ENCODE assay signal across 17 mouse cellular contexts in the genomic region with DNA sequence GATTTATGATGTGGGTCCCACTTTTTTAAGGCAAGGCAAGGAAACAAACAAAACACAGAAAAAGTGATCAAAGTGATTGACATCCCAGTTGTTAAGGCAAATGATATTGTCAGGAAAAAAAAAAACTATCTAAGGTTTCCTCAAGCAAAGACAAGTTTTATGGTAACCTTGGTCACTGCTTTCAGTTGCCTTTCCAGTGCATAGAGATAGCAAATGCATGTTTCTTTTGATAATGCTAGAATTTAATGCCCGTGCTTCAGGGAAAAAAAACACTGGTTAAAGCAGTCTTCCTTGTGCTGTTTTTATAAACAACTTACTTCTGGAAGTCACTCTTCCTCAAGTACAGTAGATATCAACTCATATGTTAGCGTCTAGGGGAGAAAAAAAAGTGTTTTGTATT.
DNase-seq lines count a peak whose midpoint lies in the region; TF ChIP-seq lines count a peak whose summit lies in the region.
"Had no signal": no experiment of that assay in that cellular context is flagged by ENCODE, and none has a peak within 500 bp of the region (broad histone marks: within the 10 kb centered on the region; RNA-seq: fewer than 3 reads in every experiment).

No protein-coding gene starts in this region.

- no peaks in the 10 kb centered on the region for H3K9me3 ChIP-seq in MEL (replicated peaks; ENCODE audit: insufficient read depth, low read length)

- peak; percentile 56 to 61; a peak in 2 of 4 replicates for TF ChIP-seq EP300 in MEL (IDR thresholded peaks at IDR 0.05; ENCODE audit: low read depth in 1 of 2, low read length in 2 of 2)

- no peaks in the 10 kb centered on the region for H3K79me2 ChIP-seq in MEL (ENCODE audit: control insufficient read depth, insufficient read depth, low read length, poor library complexity)

- peak; percentile 35 for DNase-seq in MEL (ENCODE audit: low read depth, low spot score)
- no peak for DNase-seq in cerebellum, postnatal 25 days
- DNase-seq: adrenal gland, adult 2 months; adrenal gland, adult 8-10 months; adrenal gland, postnatal 10 days; adrenal gland, postnatal 14 days; adrenal gland, postnatal 25 days; adrenal gland, postnatal 36 days; B cell, adult 2 months; cerebellum, adult 11 months; cerebellum, adult 11-12 months; cerebellum, adult 18-20 months; cerebellum, adult 2 months; cerebellum, adult 8-10 months had no signal

- no peak overlapping the region for H3K27ac ChIP-seq in MEL (ENCODE audit: control insufficient read depth, low read depth, low read length)

- H3K4me1 ChIP-seq in MEL (ENCODE audit: control insufficient read depth in 1 of 2, insufficient read depth in 2 of 2, low read length in 2 of 2): peaks cover 0 to 23% of the 10 kb centered on the region in 2 experiments; a peak in 3 of 4 replicates

- no peak overlapping the region for H3K4me3 ChIP-seq in MEL (ENCODE audit: control insufficient read depth in 1 of 2, insufficient read depth in 1 of 2, low read depth in 2 of 2, low read length in 2 of 2)

- H3K27me3 ChIP-seq in MEL (ENCODE audit: control insufficient read depth in 1 of 2, insufficient read depth in 2 of 2, low read length in 2 of 2): no peaks in the 10 kb centered on the region
- H3K27me3 ChIP-seq: CH12.LX, Patski had no signal

- TF ChIP-seq RAD21 in MEL (IDR thresholded peaks at IDR 0.05; ENCODE audit: low read depth, low read length): no peak

- H3K36me3 ChIP-seq in MEL (ENCODE audit: control insufficient read depth in 1 of 2, insufficient read depth in 2 of 2, low read length in 2 of 2): peaks cover 0 to 8% of the 10 kb centered on the region in 2 experiments; a peak in 2 of 4 replicates
- H3K36me3 ChIP-seq: G1E had no signal

- no peak for TF ChIP-seq CTCF in MEL (IDR thresholded peaks at IDR 0.05 in 2 of 3, conservative IDR thresholded peaks at IDR 0.05 in 1 of 3; ENCODE audit: control insufficient read depth in 1 of 3, insufficient read depth in 1 of 3, low read depth in 2 of 3, low read length in 3 of 3, poor library complexity in 1 of 3, severe bottlenecking in 1 of 3)

- no peak overlapping the region for H3K9ac ChIP-seq in MEL (ENCODE audit: control insufficient read depth, low read depth, low read length, poor library complexity, severe bottlenecking)

- TF ChIP-seq POLR2A in MEL (IDR thresholded peaks at IDR 0.05; ENCODE audit: control insufficient read depth in 1 of 2, insufficient read depth in 1 of 2, low read depth in 1 of 2, low read length in 2 of 2, poor library complexity in 1 of 2): no peak

TF ChIP-seq in MEL, 35 proteins besides CTCF, POLR2A, EP300 and RAD21:
- TF ChIP-seq ZKSCAN1 (IDR thresholded peaks at IDR 0.05; ENCODE audit: low read depth, low read length) (no peak), E2F4 (IDR thresholded peaks at IDR 0.05; ENCODE audit: borderline replicate concordance, low read depth, low read length) (no peak), ZNF384 (IDR thresholded peaks at IDR 0.05; ENCODE audit: low read depth, low read length) (peak; percentile 69), MEF2A (IDR thresholded peaks at IDR 0.05; ENCODE audit: extremely low read depth, insufficient replicate concordance, low read depth, low read length, poor library complexity, severe bottlenecking) (no peak), TCF12 (IDR thresholded peaks at IDR 0.05; ENCODE audit: low read depth, low read length) (peak; percentile 55; the same call in 1 of the 2 replicates), RCOR1 (IDR thresholded peaks at IDR 0.05; ENCODE audit: low read depth, low read length) (peak; percentile 40; the same call in 1 of the 2 replicates), HCFC1 (IDR thresholded peaks at IDR 0.05; ENCODE audit: low read depth, low read length) (no peak), MYB (IDR thresholded peaks at IDR 0.05; ENCODE audit: low read depth, low read length) (no peak), ELF1 (IDR thresholded peaks at IDR 0.05; ENCODE audit: low read depth, low read length) (no peak), KAT2A (conservative IDR thresholded peaks at IDR 0.05; ENCODE audit: low read depth, low read length) (no peak), MYC (IDR thresholded peaks at IDR 0.05; ENCODE audit: low read depth, low read length) (no peak), SMC3 (IDR thresholded peaks at IDR 0.05; ENCODE audit: low read depth, low read length) (no peak), CHD2 (IDR thresholded peaks at IDR 0.05; ENCODE audit: low read length) (no peak), SIN3A (IDR thresholded peaks at IDR 0.05; ENCODE audit: low read length) (no peak), GATA1 (IDR thresholded peaks at IDR 0.05; ENCODE audit: low read depth, low read length) (peak; percentile 54), ETS1 (IDR thresholded peaks at IDR 0.05; ENCODE audit: low read depth, low read length) (peak; percentile 32; the same call in 1 of the 2 replicates), MAZ (IDR thresholded peaks at IDR 0.05; ENCODE audit: low read depth, low read length) (no peak), GABPA (IDR thresholded peaks at IDR 0.05; ENCODE audit: low read depth, low read length) (no peak), NRF1 (IDR thresholded peaks at IDR 0.05; ENCODE audit: insufficient read depth, low read depth, low read length, poor library complexity, severe bottlenecking) (no peak), UBTF (IDR thresholded peaks at IDR 0.05; ENCODE audit: borderline replicate concordance, insufficient read depth, low read depth, low read length) (no peak), ZC3H11A (IDR thresholded peaks at IDR 0.05; ENCODE audit: low read depth, low read length) (no peak), MXI1 (IDR thresholded peaks at IDR 0.05; ENCODE audit: low read depth, low read length) (no peak)
